Mouse (Mus musculus) small intestine, adult 10 weeks (tissue): ENCODE results near the gene Cyp2ab1. TPM values are rescaled to one million over a fixed set of nuclear protein-coding genes. Genes with fewer than 3 reads are reported as not detected.

Experiments
- polyA plus RNA-seq: library from polyadenylated mRNA; stranded (reverse); fragments of 350-450 nt; fragmentation: Illumina TruSeq; extraction: RNeasy Lipid Tissue Mini Kit (QIAGEN cat#74804); gene quantifications from one replicate; pipeline ENCODE4 v1.2.3, GENCODE M21; 2014; ENCODE audit warnings: low replicate concordance

Cyp2ab1 gene
- 0.15 TPM for polyA plus RNA-seq

DNA sequence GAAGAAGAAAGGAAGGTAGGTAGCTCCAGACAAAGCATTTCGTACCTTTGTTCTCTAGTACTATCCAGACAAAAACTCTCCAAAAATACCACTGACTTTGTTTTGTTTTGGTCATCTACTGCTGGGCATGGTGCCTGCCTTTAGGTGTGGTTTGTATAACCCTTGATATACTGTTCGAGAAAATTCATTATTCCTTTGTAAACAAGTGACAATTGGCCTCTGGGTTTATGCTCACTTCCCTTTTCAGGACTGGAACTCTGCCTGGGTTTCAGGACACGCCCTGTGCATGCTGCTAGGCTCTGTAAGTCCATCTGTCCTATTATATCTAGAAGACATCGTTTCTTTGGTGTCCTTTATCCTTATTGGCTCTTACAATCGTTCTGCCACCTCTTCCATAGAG is at the start of gene Cyp2ab1:
Gene Cyp2ab1 (minus strand): TSS at position 119 of the 400 bp plus-strand sequence.

DNA sequence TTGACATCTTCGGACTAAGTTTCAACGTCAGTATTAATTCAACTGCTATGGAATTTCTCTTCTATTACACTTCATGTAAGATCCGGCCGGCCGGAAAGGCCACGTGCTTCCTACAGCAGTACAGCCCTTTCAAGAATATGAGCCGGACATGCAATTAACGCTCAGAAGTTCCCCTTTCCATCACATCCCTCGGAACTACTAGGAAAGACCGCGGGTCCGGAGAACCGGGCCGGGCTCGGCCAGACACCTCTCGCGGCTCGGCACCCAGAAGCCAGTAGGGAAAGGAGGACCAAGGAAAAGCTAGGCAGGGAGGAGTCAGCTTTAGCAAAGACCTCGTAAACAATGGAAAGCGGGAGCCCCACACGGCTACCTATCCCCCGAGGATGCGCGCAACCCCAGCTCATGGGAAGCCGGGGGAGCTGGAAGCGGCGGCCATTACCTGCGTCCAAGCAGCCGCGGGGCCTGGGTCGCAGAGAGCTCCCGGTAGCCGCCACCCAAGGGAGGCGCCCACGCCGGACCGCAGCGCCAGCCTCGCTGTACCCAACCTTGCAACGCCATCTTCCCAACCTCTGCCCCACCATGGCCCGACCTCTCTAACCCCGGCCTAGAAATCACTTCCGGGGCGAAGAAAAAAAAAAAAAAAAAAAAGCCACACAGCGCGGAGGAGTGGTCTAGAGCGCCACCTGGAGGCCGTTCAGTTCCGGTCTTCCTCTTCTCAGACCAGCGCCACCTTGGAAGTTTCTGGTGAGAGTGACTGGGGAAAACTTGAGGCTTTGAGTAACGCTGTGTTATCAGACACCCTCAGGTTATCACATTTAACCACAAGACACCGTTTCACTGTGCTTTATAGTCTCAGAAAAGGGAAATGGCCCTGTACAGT is 23.2 kb downstream of the Cyp2ab1 start, which contains the start of gene Parl:
Gene Parl (minus strand): TSS at position 618 of the 880 bp plus-strand sequence.

Other genes starting within 250 kb of the Cyp2ab1 start
- gene Klhl24, start 227.9 kb downstream of the Cyp2ab1 start, polyA plus RNA-seq, result 24.8 TPM
- gene Yeats2, start 184.3 kb downstream of the Cyp2ab1 start, polyA plus RNA-seq, result 9.9 TPM
- gene Map6d1, start 84.0 kb downstream of the Cyp2ab1 start, polyA plus RNA-seq, result not detected
- 48.7 TPM for gene Parl, start 23.0 kb downstream of the Cyp2ab1 start, polyA plus RNA-seq
- gene Abcc5, start 101.0 kb upstream of the Cyp2ab1 start, polyA plus RNA-seq, result 18.2 TPM
- gene Eif2b5, start 173.4 kb upstream of the Cyp2ab1 start, polyA plus RNA-seq, result 4.0 TPM
- gene Dvl3, start 191.6 kb upstream of the Cyp2ab1 start, polyA plus RNA-seq, result 16.9 TPM
- 90.7 TPM for gene Ap2m1, start 210.1 kb upstream of the Cyp2ab1 start, polyA plus RNA-seq
- gene Abcf3, start 223.2 kb upstream of the Cyp2ab1 start, polyA plus RNA-seq, result 6.6 TPM